Mouse (Mus musculus): ENCODE measurements around the gene Meis1. TPM values are rescaled to one million over a fixed set of nuclear protein-coding genes. Genes with fewer than 3 reads are reported as not detected.

The Meis1 gene
- polyA plus RNA-seq, 1 experiment, result 7.8 TPM

- H3K27ac ChIP-seq (ENCODE audit: control insufficient read depth, insufficient read depth, low read depth, low read length, poor library complexity), result no peak overlapping the region
- H3K4me3 ChIP-seq (replicated peaks; ENCODE audit: control insufficient read depth, low read depth, low read length), result no peak overlapping the region
- WGBS, result 81% methylated on average over 4 of the region's 4 CpGs
- no peak for TF ChIP-seq CTCF (IDR thresholded peaks at IDR 0.05; ENCODE audit: control insufficient read depth, insufficient read depth, low read length)
- TF ChIP-seq POLR2A (IDR thresholded peaks at IDR 0.05; ENCODE audit: borderline replicate concordance, control insufficient read depth, low read depth, low read length), result no peak
- no peaks in the 10 kb centered on the region for H3K4me1 ChIP-seq (ENCODE audit: control insufficient read depth, insufficient read depth, low read length)
Measured at GRCm38 (mm10) chr11:18988637-18989263, 30.0 kb downstream of the Meis1 start.

- Histone ChIP-seq H3K4me3 (replicated peaks; ENCODE audit: control insufficient read depth, low read depth, low read length) (no peak overlapping the region), H3K27ac (ENCODE audit: control insufficient read depth, insufficient read depth, low read depth, low read length, poor library complexity) (no peak overlapping the region), H3K4me1 (ENCODE audit: control insufficient read depth, insufficient read depth, low read length) (no peaks in the 10 kb centered on the region)
- TF ChIP-seq POLR2A (IDR thresholded peaks at IDR 0.05; ENCODE audit: borderline replicate concordance, control insufficient read depth, low read depth, low read length) (no peak), CTCF (IDR thresholded peaks at IDR 0.05; ENCODE audit: control insufficient read depth, insufficient read depth, low read length) (no peak)
- 39% methylated on average over 2 of the region's 2 CpGs for WGBS
Measured at GRCm38 (mm10) chr11:18983813-18984212, 35.0 kb downstream of the Meis1 start.

DNA sequence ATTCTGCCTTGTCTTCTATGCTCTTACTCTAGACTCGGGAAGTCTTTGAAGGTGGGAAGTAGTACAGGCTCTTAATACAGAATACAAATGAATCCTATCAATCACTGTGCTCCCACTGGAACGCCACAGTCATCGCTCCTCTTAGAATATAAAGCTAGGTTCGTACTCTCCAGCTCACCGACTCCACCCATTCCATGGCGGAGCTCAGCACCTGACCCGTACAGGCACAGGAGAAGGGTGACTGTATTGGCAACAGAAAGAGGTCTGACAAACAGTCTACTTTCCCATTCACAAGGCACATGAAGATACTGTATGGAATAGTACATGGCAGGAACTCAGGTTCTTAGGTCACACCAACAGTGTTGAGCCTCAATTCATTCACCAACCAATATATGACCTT is 35.5 kb downstream of the Meis1 start:
- 88% methylated on average over 7 of the region's 7 CpGs for WGBS
- no peak for TF ChIP-seq CTCF (IDR thresholded peaks at IDR 0.05; ENCODE audit: control insufficient read depth, insufficient read depth, low read length)
- no peak for TF ChIP-seq POLR2A (IDR thresholded peaks at IDR 0.05; ENCODE audit: borderline replicate concordance, control insufficient read depth, low read depth, low read length)
- Histone ChIP-seq H3K4me1 (ENCODE audit: control insufficient read depth, insufficient read depth, low read length) (no peaks in the 10 kb centered on the region), H3K27ac (ENCODE audit: control insufficient read depth, insufficient read depth, low read depth, low read length, poor library complexity) (no peak overlapping the region), H3K4me3 (replicated peaks; ENCODE audit: control insufficient read depth, low read depth, low read length) (no peak overlapping the region)

GRCm38 (mm10) chr11:18982331-18982730 is 36.5 kb downstream of the Meis1 start:
- TF ChIP-seq CTCF (IDR thresholded peaks at IDR 0.05; ENCODE audit: control insufficient read depth, insufficient read depth, low read length), result no peak
- TF ChIP-seq POLR2A (IDR thresholded peaks at IDR 0.05; ENCODE audit: borderline replicate concordance, control insufficient read depth, low read depth, low read length), result no peak
- H3K4me1 ChIP-seq (ENCODE audit: control insufficient read depth, insufficient read depth, low read length), result no peaks in the 10 kb centered on the region
- H3K4me3 ChIP-seq (replicated peaks; ENCODE audit: control insufficient read depth, low read depth, low read length), result no peak overlapping the region
- WGBS, result 78% methylated on average over 3 of the region's 3 CpGs
- H3K27ac ChIP-seq (ENCODE audit: control insufficient read depth, insufficient read depth, low read depth, low read length, poor library complexity), result no peak overlapping the region

GRCm38 (mm10) chr11:18981367-18981766 is 37.4 kb downstream of the Meis1 start:
- H3K4me1 ChIP-seq (ENCODE audit: control insufficient read depth, insufficient read depth, low read length), result no peaks in the 10 kb centered on the region

GRCm38 (mm10) chr11:18980615-18981014 is 38.2 kb downstream of the Meis1 start:
- no peak for TF ChIP-seq POLR2A (IDR thresholded peaks at IDR 0.05; ENCODE audit: borderline replicate concordance, control insufficient read depth, low read depth, low read length)
- no peak for TF ChIP-seq CTCF (IDR thresholded peaks at IDR 0.05; ENCODE audit: control insufficient read depth, insufficient read depth, low read length)
- no peaks in the 10 kb centered on the region for H3K4me1 ChIP-seq (ENCODE audit: control insufficient read depth, insufficient read depth, low read length)
- no peak overlapping the region for H3K4me3 ChIP-seq (replicated peaks; ENCODE audit: control insufficient read depth, low read depth, low read length)
- 65% methylated on average over 5 of the region's 5 CpGs for WGBS
- H3K27ac ChIP-seq (ENCODE audit: control insufficient read depth, insufficient read depth, low read depth, low read length, poor library complexity), result no peak overlapping the region

More at GRCm38 (mm10) chr11:18981367-18981766, 37.4 kb downstream of the Meis1 start:
- H3K27ac ChIP-seq (ENCODE audit: control insufficient read depth, insufficient read depth, low read depth, low read length, poor library complexity), result no peak overlapping the region
- TF ChIP-seq POLR2A (IDR thresholded peaks at IDR 0.05; ENCODE audit: borderline replicate concordance, control insufficient read depth, low read depth, low read length) (no peak), CTCF (IDR thresholded peaks at IDR 0.05; ENCODE audit: control insufficient read depth, insufficient read depth, low read length) (no peak)
- no peak overlapping the region for H3K4me3 ChIP-seq (replicated peaks; ENCODE audit: control insufficient read depth, low read depth, low read length)
- WGBS, result 35% methylated on average over 4 of the region's 4 CpGs

- Histone ChIP-seq H3K4me1 (ENCODE audit: control insufficient read depth, insufficient read depth, low read length) (no peaks in the 10 kb centered on the region), H3K4me3 (replicated peaks; ENCODE audit: control insufficient read depth, low read depth, low read length) (no peak overlapping the region), H3K27ac (ENCODE audit: control insufficient read depth, insufficient read depth, low read depth, low read length, poor library complexity) (no peak overlapping the region)
- 74% methylated on average over 1 of the region's 1 CpGs for WGBS
- TF ChIP-seq CTCF (IDR thresholded peaks at IDR 0.05; ENCODE audit: control insufficient read depth, insufficient read depth, low read length) (no peak), POLR2A (IDR thresholded peaks at IDR 0.05; ENCODE audit: borderline replicate concordance, control insufficient read depth, low read depth, low read length) (no peak)
Measured at GRCm38 (mm10) chr11:18975087-18975486, 43.7 kb downstream of the Meis1 start.

DNA sequence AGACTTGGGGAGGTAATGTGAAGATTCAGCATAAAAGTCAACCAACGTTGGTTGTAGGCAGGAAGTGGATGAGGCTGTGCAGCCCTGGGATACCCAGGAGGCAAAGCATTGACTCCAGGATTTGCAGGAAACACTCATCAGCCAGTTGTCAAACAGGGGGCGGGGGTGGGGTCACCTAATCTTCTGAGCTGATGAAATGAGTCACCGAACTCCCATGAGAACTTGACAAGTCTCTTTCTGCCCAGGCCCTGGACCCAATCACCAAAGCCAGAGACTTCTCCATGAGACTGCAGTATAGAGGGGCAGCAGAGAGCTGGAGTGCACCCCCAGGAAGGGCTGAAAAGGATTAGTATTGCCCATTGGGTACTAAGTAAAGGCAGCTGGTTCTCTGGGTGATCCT is 45.0 kb downstream of the Meis1 start:
- H3K27ac ChIP-seq (ENCODE audit: control insufficient read depth, insufficient read depth, low read depth, low read length, poor library complexity), result no peak overlapping the region
- WGBS, result 21% methylated on average over 3 of the region's 3 CpGs
- no peak overlapping the region for H3K4me3 ChIP-seq (replicated peaks; ENCODE audit: control insufficient read depth, low read depth, low read length)
- no peaks in the 10 kb centered on the region for H3K4me1 ChIP-seq (ENCODE audit: control insufficient read depth, insufficient read depth, low read length)
- TF ChIP-seq CTCF (IDR thresholded peaks at IDR 0.05; ENCODE audit: control insufficient read depth, insufficient read depth, low read length) (no peak), POLR2A (IDR thresholded peaks at IDR 0.05; ENCODE audit: borderline replicate concordance, control insufficient read depth, low read depth, low read length) (no peak)

DNA sequence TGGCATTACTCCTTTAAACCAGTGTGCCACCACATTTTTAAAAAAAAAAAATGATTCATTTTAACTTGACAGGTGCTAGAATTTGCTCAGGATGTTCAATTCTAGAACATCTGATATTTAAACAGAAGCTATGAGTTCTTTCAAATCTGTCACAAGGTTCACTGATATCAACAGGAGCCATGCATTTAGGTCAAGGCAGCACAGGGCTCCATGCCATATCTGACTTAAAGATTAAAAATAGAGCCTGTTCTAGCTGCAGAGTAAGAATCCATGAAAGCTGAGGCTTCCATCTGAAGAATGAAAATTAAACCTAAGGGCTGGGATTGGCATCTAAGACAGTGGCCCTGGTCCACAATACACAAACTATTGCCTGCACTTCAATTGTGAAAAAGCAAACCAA is 45.8 kb downstream of the Meis1 start:
- TF ChIP-seq CTCF (IDR thresholded peaks at IDR 0.05; ENCODE audit: control insufficient read depth, insufficient read depth, low read length) (no peak), POLR2A (IDR thresholded peaks at IDR 0.05; ENCODE audit: borderline replicate concordance, control insufficient read depth, low read depth, low read length) (no peak)
- H3K27ac ChIP-seq (ENCODE audit: control insufficient read depth, insufficient read depth, low read depth, low read length, poor library complexity), result no peak overlapping the region
- no peak overlapping the region for H3K4me3 ChIP-seq (replicated peaks; ENCODE audit: control insufficient read depth, low read depth, low read length)
- H3K4me1 ChIP-seq (ENCODE audit: control insufficient read depth, insufficient read depth, low read length), result no peaks in the 10 kb centered on the region

Measured in bone marrow, adult 2 months (tissue).